Comparison of ENCODE assay signal across 23 mouse cellular contexts in the genomic region with DNA sequence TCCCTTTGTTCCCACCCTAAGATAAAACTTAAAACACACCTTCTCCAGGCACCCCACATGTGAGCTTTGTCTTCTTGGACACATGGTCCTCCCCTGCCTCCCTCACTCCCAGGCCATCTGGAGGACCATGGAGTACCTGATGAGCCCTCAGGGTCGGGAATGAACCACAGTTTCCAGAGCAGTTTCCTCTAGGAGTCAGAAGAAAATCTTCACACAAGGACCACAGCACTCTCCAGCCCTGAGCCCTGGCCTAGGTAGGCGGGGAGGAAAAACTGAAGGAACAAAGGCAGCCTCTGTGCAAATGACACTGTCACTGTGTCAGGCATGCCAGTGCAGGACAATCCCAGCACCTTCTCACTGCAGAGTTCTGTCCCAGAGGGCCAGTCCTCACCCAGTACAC. TPM values are rescaled to one million over a fixed set of nuclear protein-coding genes. Genes with fewer than 3 reads are reported as not detected.
DNase-seq lines count a peak whose midpoint lies in the region; ATAC-seq and TF ChIP-seq lines count a peak whose summit lies in the region.
"Had no signal": no experiment of that assay in that cellular context is flagged by ENCODE, and none has a peak within 500 bp of the region (broad histone marks: within the 10 kb centered on the region; RNA-seq: fewer than 3 reads in every experiment).

No protein-coding gene starts in this region.

- no peak overlapping the region for H3K9ac ChIP-seq in intestine, embryonic 14.5 days (ENCODE audit: low read length)
- no peak overlapping the region for H3K9ac ChIP-seq in intestine, postnatal 0 days (ENCODE audit: low read depth, low read length)
- H3K9ac ChIP-seq in neural tube, embryonic 11.5 days (ENCODE audit: low read length), result peak overlapping the region; percentile 11; the same call in 1 of the 2 replicates
- H3K9ac ChIP-seq in neural tube, embryonic 15.5 days (replicated peaks), result no peak overlapping the region
- H3K9ac ChIP-seq: embryonic facial prominence, embryonic 12.5 days; forebrain, embryonic 13.5 days; forebrain, embryonic 15.5 days had no signal

- no peaks in the 10 kb centered on the region for H3K27me3 ChIP-seq in intestine, embryonic 14.5 days (replicated peaks; ENCODE audit: control insufficient read depth, insufficient read depth, low read length)
- no peaks in the 10 kb centered on the region for H3K27me3 ChIP-seq in intestine, postnatal 0 days (replicated peaks; ENCODE audit: control insufficient read depth, insufficient read depth, low read length)
- H3K27me3 ChIP-seq in neural tube, embryonic 11.5 days (ENCODE audit: control insufficient read depth, insufficient read depth, low read length), result no peaks in the 10 kb centered on the region
- no peaks in the 10 kb centered on the region for H3K27me3 ChIP-seq in neural tube, embryonic 15.5 days (replicated peaks)
- H3K27me3 ChIP-seq: embryonic facial prominence, embryonic 12.5 days; forebrain, embryonic 13.5 days; forebrain, embryonic 15.5 days; Patski had no signal

- TF ChIP-seq CTCF in intestine, postnatal 0 days (IDR thresholded peaks at IDR 0.05; ENCODE audit: low read depth), result no peak

- ATAC-seq in intestine, embryonic 14.5 days (replicated peaks; ENCODE audit: low FRiP score, low TSS enrichment, low read depth), result no peak
- no peak for ATAC-seq in intestine, postnatal 0 days
- no peak for ATAC-seq in neural tube, embryonic 11.5 days (ENCODE audit: insufficient read depth, low FRiP score, low TSS enrichment)
- ATAC-seq in neural tube, embryonic 15.5 days (ENCODE audit: low FRiP score), result no peak
- ATAC-seq: activated CD4-positive, CD25-positive, alpha-beta regulatory T cell, adult 4 months; CD4-positive, CD25-positive, alpha-beta regulatory T cell, adult 4 months; forebrain, embryonic 13.5 days; forebrain, embryonic 15.5 days; Patski had no signal

- no peaks in the 10 kb centered on the region for H3K9me3 ChIP-seq in intestine, embryonic 14.5 days (ENCODE audit: control insufficient read depth, low read length)
- no peaks in the 10 kb centered on the region for H3K9me3 ChIP-seq in intestine, postnatal 0 days (ENCODE audit: control insufficient read depth)
- H3K9me3 ChIP-seq in neural tube, embryonic 11.5 days (ENCODE audit: control insufficient read depth, low read length), result no peaks in the 10 kb centered on the region
- H3K9me3 ChIP-seq in neural tube, embryonic 15.5 days (replicated peaks), result no peaks in the 10 kb centered on the region
- H3K9me3 ChIP-seq: embryonic facial prominence, embryonic 12.5 days; forebrain, embryonic 13.5 days; forebrain, embryonic 15.5 days had no signal

- no peak overlapping the region for H3K4me2 ChIP-seq in intestine, embryonic 14.5 days (ENCODE audit: low read length)
- no peak overlapping the region for H3K4me2 ChIP-seq in intestine, postnatal 0 days (replicated peaks; ENCODE audit: low read depth)
- no peak overlapping the region for H3K4me2 ChIP-seq in neural tube, embryonic 11.5 days (ENCODE audit: low read depth)
- H3K4me2 ChIP-seq in neural tube, embryonic 15.5 days, result no peak overlapping the region
- H3K4me2 ChIP-seq: embryonic facial prominence, embryonic 12.5 days; forebrain, embryonic 13.5 days; forebrain, embryonic 15.5 days had no signal

- no peak overlapping the region for H3K4me3 ChIP-seq in intestine, embryonic 14.5 days (ENCODE audit: low read depth, low read length)
- H3K4me3 ChIP-seq in intestine, postnatal 0 days (ENCODE audit: low read depth, low read length), result no peak overlapping the region
- H3K4me3 ChIP-seq in neural tube, embryonic 11.5 days (ENCODE audit: low read depth, low read length), result no peak overlapping the region
- H3K4me3 ChIP-seq in neural tube, embryonic 15.5 days (replicated peaks), result no peak overlapping the region
- H3K4me3 ChIP-seq: embryonic facial prominence, embryonic 10.5 days; embryonic facial prominence, embryonic 12.5 days; forebrain, embryonic 13.5 days; forebrain, embryonic 15.5 days had no signal

- no peak overlapping the region for H3K27ac ChIP-seq in intestine, embryonic 14.5 days (ENCODE audit: low read depth)
- H3K27ac ChIP-seq in intestine, postnatal 0 days (ENCODE audit: low read depth, low read length), result no peak overlapping the region
- H3K27ac ChIP-seq in neural tube, embryonic 11.5 days (ENCODE audit: low read depth, low read length), result no peak overlapping the region
- no peak overlapping the region for H3K27ac ChIP-seq in neural tube, embryonic 15.5 days (replicated peaks)
- H3K27ac ChIP-seq: embryonic facial prominence, embryonic 10.5 days; embryonic facial prominence, embryonic 12.5 days; forebrain, embryonic 13.5 days; forebrain, embryonic 15.5 days had no signal

- DNase-seq in heart, adult 11 months, result peak; percentile 73
- DNase-seq in heart, postnatal 4 days, result no peak
- DNase-seq in intestine, embryonic 14.5 days (ENCODE audit: low spot score), result peak; percentile 40
- DNase-seq in neural tube, embryonic 11.5 days (ENCODE audit: low spot score), result no peak
- DNase-seq: adrenal gland, adult 8-10 months; adrenal gland, postnatal 14 days; adrenal gland, postnatal 36 days; B cell, adult 2 months; cerebellum, adult 11-12 months; cerebellum, adult 2 months; cerebellum, adult 9-10 months; cerebellum, postnatal 10 days; cerebellum, postnatal 25 days had no signal

- WGBS in intestine, embryonic 14.5 days, result 66% methylated on average over 2 of the region's 2 CpGs
- 60% methylated on average over 2 of the region's 2 CpGs for WGBS in intestine, postnatal 0 days
- 54% methylated on average over 2 of the region's 2 CpGs for WGBS in neural tube, embryonic 11.5 days
- WGBS in neural tube, embryonic 15.5 days, result 59% methylated on average over 2 of the region's 2 CpGs

- H3K4me1 ChIP-seq in intestine, embryonic 14.5 days (replicated peaks; ENCODE audit: control insufficient read depth, insufficient read depth, low read length), result 0 out of 2 replicates have a peak, but pooled peaks cover 7% of the 10 kb centered on the region
- no peaks in the 10 kb centered on the region for H3K4me1 ChIP-seq in intestine, postnatal 0 days (replicated peaks; ENCODE audit: control insufficient read depth, insufficient read depth, low read length)
- H3K4me1 ChIP-seq in neural tube, embryonic 11.5 days (ENCODE audit: control insufficient read depth, insufficient read depth, low read length), result no peaks in the 10 kb centered on the region
- no peaks in the 10 kb centered on the region for H3K4me1 ChIP-seq in neural tube, embryonic 15.5 days
- H3K4me1 ChIP-seq: forebrain, embryonic 13.5 days; forebrain, embryonic 15.5 days had no signal

- H3K36me3 ChIP-seq in intestine, embryonic 14.5 days (ENCODE audit: control insufficient read depth, insufficient read depth, low read length), result no peaks in the 10 kb centered on the region
- no peaks in the 10 kb centered on the region for H3K36me3 ChIP-seq in intestine, postnatal 0 days (ENCODE audit: control insufficient read depth, insufficient read depth)
- H3K36me3 ChIP-seq in neural tube, embryonic 11.5 days (ENCODE audit: control insufficient read depth, insufficient read depth, low read length), result no peaks in the 10 kb centered on the region
- no peaks in the 10 kb centered on the region for H3K36me3 ChIP-seq in neural tube, embryonic 15.5 days
- H3K36me3 ChIP-seq: embryonic facial prominence, embryonic 10.5 days; embryonic facial prominence, embryonic 12.5 days; forebrain, embryonic 15.5 days; G1E had no signal

RNA-seq across cellular contexts. Expression of gene Mcfd2, which starts 41.3 kb away (rescaled TPM):
- 10 to 100 TPM; 37.4 to 41.8 TPM for total RNA-seq in heart, postnatal 4 days (2021)
- polyA plus RNA-seq in intestine, embryonic 14.5 days (2014; fragmentation: Nextera tagmentation; extraction: Ambion mirVana), result 87.9 and 93.9 TPM in 2 replicates
- 220 and 231 TPM in 2 replicates for polyA plus RNA-seq in intestine, postnatal 0 days (2015; fragmentation: Nextera tagmentation; extraction: Ambion mirVana)
- polyA plus RNA-seq in neural tube, embryonic 11.5 days (2014; fragmentation: Nextera tagmentation; extraction: Ambion mirVana), result 74.1 and 79.4 TPM in 2 replicates
- polyA plus RNA-seq in neural tube, embryonic 15.5 days (2015; fragmentation: Nextera tagmentation; extraction: Ambion mirVana), result 45.3 and 57.3 TPM in 2 replicates

RNA-seq across cellular contexts. Expression of gene Ttc7, which starts 58.2 kb away (rescaled TPM):
- 1 to 10 TPM; 5.5 TPM for total RNA-seq in heart, postnatal 4 days (2021)
- polyA plus RNA-seq in intestine, embryonic 14.5 days (2014; fragmentation: Nextera tagmentation; extraction: Ambion mirVana), result 11.2 and 11.9 TPM in 2 replicates
- 61.7 and 69.2 TPM in 2 replicates for polyA plus RNA-seq in intestine, postnatal 0 days (2015; fragmentation: Nextera tagmentation; extraction: Ambion mirVana)
- polyA plus RNA-seq in neural tube, embryonic 11.5 days (2014; fragmentation: Nextera tagmentation; extraction: Ambion mirVana), result 2.1 and 3.3 TPM in 2 replicates
- 7.2 and 12.0 TPM in 2 replicates for polyA plus RNA-seq in neural tube, embryonic 15.5 days (2015; fragmentation: Nextera tagmentation; extraction: Ambion mirVana)

Comparison
In these comparisons a context has a peak if more than half of its experiments do, and no peak if none do; other contexts are left out.
1. DNase-seq: peak in heart, adult 11 months (single experiment) and intestine, embryonic 14.5 days (single experiment); none in heart, postnatal 4 days (single experiment) and neural tube, embryonic 11.5 days (single experiment).